Mouse (Mus musculus) neural tube, embryonic 11.5 days (tissue): Measurements from ENCODE around the gene Hist1h2bf. TPM values are rescaled to one million over a fixed set of nuclear protein-coding genes. Genes with fewer than 3 reads are reported as not detected.

ENCODE experiments used
- ATAC-seq: fragments of 200-750 bp; cut with Nextera tagmentation; 2 replicates; pipeline ENCODE4 v1.8.0; 2017; ENCODE audit warnings: moderate number of reproducible peaks, mild to moderate bottlenecking, moderate TSS enrichment, moderate library complexity; ENCODE audit not compliant: insufficient read depth, low FRiP score, low TSS enrichment
- DNase-seq: peaks from one replicate; pipeline ENCODE4 v3.0.0-alpha.2; 2015; ENCODE audit warnings: low spot score
- H3K27ac ChIP-seq: fragments of 300-500 bp; sonication (generic); 2 replicates; pipeline ENCODE4 v1.5.1; 2014; ENCODE audit warnings: low read depth, mild to moderate bottlenecking, low read length
- H3K27me3 ChIP-seq: fragments of 300-500 bp; sonication (generic); 2 replicates; pipeline ENCODE4 v1.6.1; 2014; ENCODE audit warnings: mild to moderate bottlenecking, low read length, mixed read lengths; ENCODE audit not compliant: control insufficient read depth, insufficient read depth
- H3K36me3 ChIP-seq: fragments of 300-500 bp; sonication (generic); 2 replicates; pipeline ENCODE4 v1.6.1; 2014; ENCODE audit warnings: mild to moderate bottlenecking, low read length, moderate library complexity, mixed read lengths; ENCODE audit not compliant: control insufficient read depth, insufficient read depth
- H3K4me1 ChIP-seq: fragments of 300-500 bp; sonication (generic); 2 replicates; pipeline ENCODE4 v1.6.1; 2014; ENCODE audit warnings: low read length, mixed read lengths; ENCODE audit not compliant: control insufficient read depth, insufficient read depth
- H3K4me2 ChIP-seq: fragments of 300-500 bp; sonication (generic); 2 replicates; pipeline ENCODE4 v1.6.1; 2014; ENCODE audit warnings: low read depth, mild to moderate bottlenecking, moderate library complexity
- H3K4me3 ChIP-seq: fragments of 300-500 bp; sonication (generic); 2 replicates; pipeline ENCODE4 v1.5.1; 2014; ENCODE audit warnings: low read depth, low read length
- H3K9ac ChIP-seq: fragments of 300-500 bp; sonication (generic); 2 replicates; pipeline ENCODE4 v1.6.1; 2014; ENCODE audit warnings: mild to moderate bottlenecking, low read length
- H3K9me3 ChIP-seq: fragments of 300-500 bp; sonication (generic); 2 replicates; pipeline ENCODE4 v1.6.1; 2016; ENCODE audit warnings: low read length; ENCODE audit not compliant: control insufficient read depth
- WGBS: fragments of 180-500 bp; shearing (Covaris S2); extraction: QIAGEN DNeasy Blood & Tissue Kit; methylation state at CpG from one replicate; pipeline ENCODE4 v1.1.7; 2014; 5-methylcytosine and 5-hydroxymethylcytosine counted together
- polyA plus RNA-seq: library from polyadenylated mRNA; unstranded; fragments of >200 nt; fragmentation: Nextera tagmentation; extraction: Ambion mirVana; gene quantifications from 2 replicates; pipeline ENCODE4 v1.2.1, GENCODE M21; 2014

Hist1h2bf gene
- polyA plus RNA-seq, 1 experiment from 2014 or later = 4.1 TPM

DNA sequence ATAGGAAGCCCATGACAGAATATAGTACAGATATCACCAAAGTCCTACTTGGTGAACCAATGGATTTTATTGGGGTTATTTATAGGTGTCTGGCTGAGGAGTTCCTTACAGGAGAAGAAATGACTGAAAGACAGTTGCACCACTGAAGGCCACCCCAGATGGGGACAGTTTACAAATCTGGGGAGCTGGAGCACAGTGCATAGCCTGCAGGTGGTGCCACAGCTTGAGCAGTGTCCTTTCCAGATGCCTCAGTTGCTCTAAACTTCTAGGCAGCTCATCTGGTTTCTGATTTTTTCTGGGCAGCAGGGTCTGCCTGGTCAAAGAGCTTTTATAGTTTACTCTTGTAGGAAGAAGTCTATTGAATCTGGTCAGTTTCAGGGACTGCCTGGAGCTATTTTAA lies 35.8 kb upstream of the Hist1h2bf start:
- no peak for DNase-seq
- Histone ChIP-seq H3K9ac (no peak overlapping the region), H3K27ac (no peak overlapping the region), H3K9me3 (no peaks in the 10 kb centered on the region), H3K36me3 (no peaks in the 10 kb centered on the region), H3K4me3 (no peak overlapping the region), H3K4me1 (no peaks in the 10 kb centered on the region), H3K27me3 (no peaks in the 10 kb centered on the region), H3K4me2 (no peak overlapping the region)
- no peak for ATAC-seq

DNA sequence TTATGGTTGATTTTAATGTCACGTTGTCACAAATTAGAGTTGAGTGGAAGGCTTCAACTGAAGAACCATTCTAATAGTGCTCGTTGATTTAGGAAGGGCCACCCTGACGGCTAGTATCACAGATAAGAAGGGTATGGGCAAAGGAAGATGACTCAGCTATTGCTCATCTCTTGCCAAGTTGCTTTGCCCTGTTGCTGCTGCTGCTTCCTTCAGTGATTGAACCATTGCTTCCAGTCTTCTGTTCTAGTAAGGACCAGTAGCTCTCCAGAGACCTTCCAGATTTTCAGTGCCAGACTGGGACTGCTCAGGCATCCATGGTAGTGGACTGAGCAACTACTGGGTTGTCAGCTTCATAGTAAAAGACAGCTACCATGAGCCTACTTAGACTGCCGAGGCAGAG lies 35.2 kb upstream of the Hist1h2bf start:
- DNase-seq = no peak
- H3K27me3 ChIP-seq = no peaks in the 10 kb centered on the region
- no peaks in the 10 kb centered on the region for H3K4me1 ChIP-seq
- no peak overlapping the region for H3K9ac ChIP-seq
- H3K27ac ChIP-seq = no peak overlapping the region
- ATAC-seq = no peak
- WGBS = 90% methylated on average over 4 of the region's 4 CpGs
- no peaks in the 10 kb centered on the region for H3K9me3 ChIP-seq
- no peaks in the 10 kb centered on the region for H3K36me3 ChIP-seq
- H3K4me3 ChIP-seq = no peak overlapping the region
- H3K4me2 ChIP-seq = no peak overlapping the region

- Histone ChIP-seq H3K9ac (no peak overlapping the region), H3K27ac (no peak overlapping the region), H3K4me3 (no peak overlapping the region), H3K36me3 (no peaks in the 10 kb centered on the region), H3K27me3 (no peaks in the 10 kb centered on the region), H3K9me3 (no peaks in the 10 kb centered on the region), H3K4me2 (no peak overlapping the region), H3K4me1 (no peaks in the 10 kb centered on the region)
- 93% methylated on average over 3 of the region's 3 CpGs for WGBS
- no peak for DNase-seq
- ATAC-seq = no peak
Measured at GRCm38 (mm10) chr13:23605052-23605451, 31.1 kb upstream of the Hist1h2bf start.

- 79% methylated on average over 3 of the region's 3 CpGs for WGBS
- DNase-seq (no peak), ATAC-seq (no peak)
- no peaks in the 10 kb centered on the region for H3K4me1 ChIP-seq
- H3K36me3 ChIP-seq = no peaks in the 10 kb centered on the region
- no peak overlapping the region for H3K9ac ChIP-seq
- H3K27me3 ChIP-seq = no peaks in the 10 kb centered on the region
- H3K9me3 ChIP-seq = no peaks in the 10 kb centered on the region
- H3K4me3 ChIP-seq = no peak overlapping the region
- no peak overlapping the region for H3K4me2 ChIP-seq
- H3K27ac ChIP-seq = no peak overlapping the region
Measured at GRCm38 (mm10) chr13:23604452-23604851, 30.5 kb upstream of the Hist1h2bf start.

DNA sequence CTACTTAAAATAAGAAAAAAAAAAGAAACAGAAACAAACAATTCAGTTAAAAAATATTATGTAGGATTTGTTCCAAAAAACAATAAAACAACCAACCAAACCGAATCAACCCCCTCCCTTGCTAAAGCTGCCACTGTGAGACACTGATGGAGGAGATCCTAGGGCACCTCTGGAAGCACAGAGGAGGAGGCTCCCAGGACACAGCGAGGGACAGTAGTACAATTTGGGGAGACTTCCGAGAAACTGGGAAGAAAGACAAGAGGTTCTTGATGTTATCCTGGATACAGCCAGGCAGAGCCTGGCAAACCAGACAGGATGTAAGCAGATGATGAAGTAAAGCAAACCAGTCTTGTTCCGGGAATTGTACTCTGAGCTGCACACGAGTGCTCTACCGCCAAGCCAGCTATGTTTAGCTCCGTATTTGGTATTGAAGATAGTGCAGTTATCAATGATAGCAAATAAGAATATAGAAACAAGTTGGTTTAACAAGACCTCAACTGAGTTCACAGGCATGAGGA lies 29.2 kb upstream of the Hist1h2bf start:
- Histone ChIP-seq H3K4me2 (no peak overlapping the region), H3K9me3 (no peaks in the 10 kb centered on the region), H3K27ac (no peak overlapping the region), H3K9ac (no peak overlapping the region), H3K4me3 (no peak overlapping the region), H3K36me3 (no peaks in the 10 kb centered on the region), H3K4me1 (no peaks in the 10 kb centered on the region), H3K27me3 (no peaks in the 10 kb centered on the region)
- DNase-seq (no peak), ATAC-seq (no peak)
- 80% methylated on average over 7 of the region's 7 CpGs for WGBS

GRCm38 (mm10) chr13:23597957-23598356 lies 24.0 kb upstream of the Hist1h2bf start:
- Histone ChIP-seq H3K4me1 (no peaks in the 10 kb centered on the region), H3K9ac (no peak overlapping the region), H3K4me2 (no peak overlapping the region), H3K27ac (no peak overlapping the region), H3K4me3 (no peak overlapping the region), H3K36me3 (no peaks in the 10 kb centered on the region), H3K27me3 (no peaks in the 10 kb centered on the region), H3K9me3 (no peaks in the 10 kb centered on the region)
- ATAC-seq = no peak
- peak; percentile 74 for DNase-seq
- WGBS = 8% methylated on average over 9 of the region's 9 CpGs

DNA sequence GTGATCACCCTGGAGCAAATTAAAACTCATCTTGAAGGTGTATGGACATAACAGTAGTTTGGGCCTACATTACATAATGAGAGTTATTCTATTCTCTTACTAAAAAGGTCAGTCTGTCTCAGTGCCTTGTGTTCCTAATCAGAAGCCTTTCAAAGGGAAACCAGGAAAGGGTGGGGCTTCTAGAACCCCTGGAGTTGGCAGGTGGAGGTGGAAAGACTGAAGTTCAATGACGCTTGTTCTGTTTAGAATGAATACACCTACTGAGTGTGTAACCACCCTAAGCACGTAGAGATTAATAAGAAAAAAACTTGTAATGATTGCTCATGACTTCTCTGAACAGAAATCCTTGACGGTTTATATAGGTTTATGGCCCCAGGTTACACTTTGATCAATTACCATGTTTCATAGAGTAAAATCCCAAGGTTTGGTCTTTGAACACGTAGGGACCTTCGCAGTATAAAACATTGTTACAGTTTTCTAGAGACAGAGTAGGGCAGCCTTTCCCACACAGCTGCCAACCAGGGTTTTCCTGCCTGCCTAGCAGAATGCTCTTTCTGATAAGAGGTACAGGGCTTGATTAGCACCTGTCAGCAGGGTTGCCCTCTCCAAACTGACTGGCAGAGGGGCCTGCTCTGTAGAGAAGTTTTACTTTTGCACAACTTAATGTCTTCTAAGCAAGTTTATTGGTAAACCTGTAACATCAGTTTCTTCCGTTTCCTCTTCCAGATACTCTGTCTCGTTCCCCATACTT lies 21.8 kb upstream of the Hist1h2bf start:
- Histone ChIP-seq H3K4me3 (no peak overlapping the region), H3K27ac (no peak overlapping the region), H3K4me1 (no peaks in the 10 kb centered on the region), H3K4me2 (no peak overlapping the region), H3K36me3 (no peaks in the 10 kb centered on the region), H3K9ac (no peak overlapping the region), H3K9me3 (no peaks in the 10 kb centered on the region), H3K27me3 (no peaks in the 10 kb centered on the region)
- ATAC-seq = no peak
- DNase-seq = no peak
- 87% methylated on average over 7 of the region's 7 CpGs for WGBS

DNA sequence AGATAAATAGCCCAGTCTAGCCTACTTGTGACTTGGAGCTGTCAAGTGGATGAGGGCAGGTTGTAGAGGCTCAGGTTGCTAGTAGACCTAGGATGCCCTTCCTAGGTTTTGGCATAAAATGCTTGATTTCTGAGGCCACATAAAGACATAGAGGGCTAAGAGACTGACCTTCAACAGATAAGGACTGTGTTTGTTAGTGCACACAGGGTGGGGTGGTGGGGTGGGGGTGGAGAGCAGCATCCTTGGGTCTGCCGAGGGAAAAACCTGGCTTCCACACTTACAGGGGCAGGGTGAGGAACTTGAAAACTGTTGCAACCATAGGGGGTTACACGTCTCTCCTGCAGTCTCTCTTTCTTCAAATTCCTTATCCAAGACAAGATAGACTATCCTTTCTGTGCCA lies 21.2 kb upstream of the Hist1h2bf start:
- no peak for DNase-seq
- no peak overlapping the region for H3K27ac ChIP-seq
- no peak overlapping the region for H3K4me3 ChIP-seq
- no peaks in the 10 kb centered on the region for H3K4me1 ChIP-seq
- no peak overlapping the region for H3K9ac ChIP-seq
- H3K9me3 ChIP-seq = no peaks in the 10 kb centered on the region
- no peaks in the 10 kb centered on the region for H3K36me3 ChIP-seq
- no peak for ATAC-seq
- WGBS = 87% methylated on average over 2 of the region's 2 CpGs
- H3K27me3 ChIP-seq = no peaks in the 10 kb centered on the region
- no peak overlapping the region for H3K4me2 ChIP-seq

GRCm38 (mm10) chr13:23593051-23593770 lies 19.2 kb upstream of the Hist1h2bf start:
- no peak overlapping the region for H3K4me2 ChIP-seq
- WGBS = 89% methylated on average over 5 of the region's 5 CpGs
- DNase-seq = no peak
- no peak overlapping the region for H3K9ac ChIP-seq
- no peak for ATAC-seq
- H3K27me3 ChIP-seq = no peaks in the 10 kb centered on the region
- no peaks in the 10 kb centered on the region for H3K4me1 ChIP-seq
- no peaks in the 10 kb centered on the region for H3K36me3 ChIP-seq
- H3K9me3 ChIP-seq = no peaks in the 10 kb centered on the region
- H3K4me3 ChIP-seq = no peak overlapping the region
- H3K27ac ChIP-seq = no peak overlapping the region
